Mouse (Mus musculus) stomach, embryonic 16.5 days (tissue): ENCODE measurements around the gene Dmrta2. TPM values are rescaled to one million over a fixed set of nuclear protein-coding genes. Genes with fewer than 3 reads are reported as not detected.

Experiments
- ATAC-seq: fragments of 200-750 bp; cut with Nextera tagmentation; 2 replicates; pipeline ENCODE4 v1.8.0; 2017; ENCODE audit warnings: moderate number of reproducible peaks, moderate TSS enrichment; ENCODE audit not compliant: insufficient read depth, low FRiP score
- H3K27ac ChIP-seq: fragments of 300-500 bp; sonication (generic); 2 replicates; pipeline ENCODE4 v1.5.1; 2014; ENCODE audit warnings: low read length
- H3K27me3 ChIP-seq: fragments of 300-500 bp; sonication (generic); 2 replicates; pipeline ENCODE4 v1.6.1; 2014; ENCODE audit warnings: low read length, control low read depth, mixed read lengths; ENCODE audit not compliant: control insufficient read depth, insufficient read depth
- H3K36me3 ChIP-seq: fragments of 300-500 bp; sonication (generic); 2 replicates; pipeline ENCODE4 v1.6.1; 2014; ENCODE audit warnings: low read length; ENCODE audit not compliant: control insufficient read depth, insufficient read depth
- H3K4me1 ChIP-seq: fragments of 300-500 bp; sonication (generic); 2 replicates; pipeline ENCODE4 v1.6.1; 2014; ENCODE audit warnings: low read length, control low read depth, mixed read lengths; ENCODE audit not compliant: control insufficient read depth, insufficient read depth
- H3K4me2 ChIP-seq: fragments of 300-500 bp; sonication (generic); 2 replicates; pipeline ENCODE4 v1.6.1; 2014; ENCODE audit warnings: low read depth, low read length, mixed read lengths
- H3K4me3 ChIP-seq: fragments of 300-500 bp; sonication (generic); replicated peaks from 2 replicates; pipeline ENCODE4 v1.5.1; 2014; ENCODE audit warnings: mild to moderate bottlenecking, low read length
- H3K9ac ChIP-seq: fragments of 300-500 bp; sonication (generic); 2 replicates; pipeline ENCODE4 v1.6.1; 2014; ENCODE audit warnings: low read length
- H3K9me3 ChIP-seq: fragments of 300-500 bp; sonication (generic); replicated peaks from 2 replicates; pipeline ENCODE4 v1.6.1; 2016; ENCODE audit warnings: low read length, control low read depth; ENCODE audit not compliant: control insufficient read depth
- WGBS: fragments of 180-500 bp; shearing (Covaris S2); extraction: QIAGEN DNeasy Blood & Tissue Kit; methylation state at CpG from one replicate; pipeline ENCODE4 v1.1.7; 2014; 5-methylcytosine and 5-hydroxymethylcytosine counted together
- polyA plus RNA-seq: library from polyadenylated mRNA; unstranded; fragments of >200 nt; fragmentation: Nextera tagmentation; extraction: Ambion mirVana; gene quantifications from 2 replicates; pipeline ENCODE4 v1.2.1, GENCODE M21; 2015

Gene Dmrta2
- polyA plus RNA-seq, 1 experiment from 2014 or later, result 0.09 TPM

DNA sequence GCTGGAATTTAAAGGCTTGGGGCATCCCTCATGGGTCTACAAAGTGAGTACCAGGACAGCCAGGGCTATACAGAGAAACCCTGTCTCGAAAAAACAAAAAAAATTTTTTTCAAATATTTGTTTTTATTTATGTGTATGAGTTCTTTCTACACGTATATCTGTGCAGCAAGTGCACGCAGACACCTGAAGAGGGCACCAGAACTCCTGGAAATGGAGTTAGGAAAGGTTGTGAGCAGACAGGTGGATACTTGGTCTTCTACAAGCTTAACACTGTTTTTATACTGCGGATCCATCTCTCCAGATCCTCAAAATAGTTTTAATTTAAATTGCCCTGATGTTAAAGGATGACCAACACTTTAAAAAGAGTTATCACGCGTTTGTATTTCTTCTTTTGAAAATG is 11.4 kb downstream of the Dmrta2 start:
- 34% methylated on average over 6 of the region's 6 CpGs for WGBS
- no peak for ATAC-seq
- H3K4me1 ChIP-seq, result no peaks in the 10 kb centered on the region
- H3K9ac ChIP-seq, result no peak overlapping the region
- peaks cover 63% of the 10 kb centered on the region for H3K27me3 ChIP-seq
- no peak overlapping the region for H3K4me3 ChIP-seq
- no peak overlapping the region for H3K4me2 ChIP-seq
- no peaks in the 10 kb centered on the region for H3K9me3 ChIP-seq
- H3K27ac ChIP-seq, result no peak overlapping the region
- H3K36me3 ChIP-seq, result no peaks in the 10 kb centered on the region

DNA sequence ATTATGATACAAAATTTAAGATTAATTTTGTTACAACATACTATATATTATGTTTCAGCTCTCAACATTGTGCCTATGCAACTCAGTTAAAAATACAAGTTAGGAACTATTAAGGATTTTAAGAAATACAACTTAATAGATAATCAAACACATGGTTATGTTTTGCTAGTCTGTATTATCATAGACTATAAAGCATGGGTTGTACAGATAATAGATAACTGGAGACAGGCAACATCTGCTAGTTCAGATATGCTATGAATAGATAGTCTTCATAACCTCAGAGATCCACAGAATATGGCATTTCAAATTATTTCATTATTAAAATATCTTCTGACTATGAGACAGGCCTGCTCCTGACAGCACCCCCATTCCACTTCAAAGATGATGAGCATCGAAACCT is 28.2 kb downstream of the Dmrta2 start:
- Histone ChIP-seq H3K27ac (no peak overlapping the region), H3K36me3 (no peaks in the 10 kb centered on the region), H3K9me3 (no peaks in the 10 kb centered on the region), H3K9ac (no peak overlapping the region), H3K27me3 (no peaks in the 10 kb centered on the region), H3K4me3 (no peak overlapping the region), H3K4me2 (no peak overlapping the region), H3K4me1 (no peaks in the 10 kb centered on the region)
- ATAC-seq, result no peak
- WGBS, result 95% methylated on average over 1 of the region's 1 CpGs

DNA sequence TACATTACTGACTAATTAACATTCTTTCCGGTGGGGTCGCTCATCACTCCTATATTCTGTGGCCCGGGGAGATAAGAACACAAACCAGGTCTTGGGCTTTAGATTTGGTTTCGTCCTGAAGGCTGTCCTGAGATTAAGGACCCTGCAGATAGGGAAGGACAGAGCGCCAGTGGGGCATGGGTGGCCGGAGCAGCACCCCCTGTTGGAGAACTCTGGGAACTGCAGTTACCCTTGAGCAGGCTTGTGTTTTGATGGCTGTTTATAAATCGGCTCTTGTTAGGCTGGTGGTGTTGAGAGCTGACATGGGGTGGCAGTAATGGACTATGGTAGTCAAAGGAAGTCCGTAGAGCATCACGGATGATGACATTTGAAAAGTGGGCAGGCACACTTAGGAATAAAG is 41.3 kb downstream of the Dmrta2 start:
- Histone ChIP-seq H3K9me3 (no peaks in the 10 kb centered on the region), H3K27me3 (peaks cover 9% of the 10 kb centered on the region; the same call in 1 of the 2 replicates), H3K4me3 (no peak overlapping the region), H3K36me3 (no peaks in the 10 kb centered on the region), H3K4me2 (no peak overlapping the region), H3K27ac (no peak overlapping the region), H3K9ac (no peak overlapping the region), H3K4me1 (no peaks in the 10 kb centered on the region)
- WGBS, result 39% methylated on average over 9 of the region's 9 CpGs
- ATAC-seq, result no peak

DNA sequence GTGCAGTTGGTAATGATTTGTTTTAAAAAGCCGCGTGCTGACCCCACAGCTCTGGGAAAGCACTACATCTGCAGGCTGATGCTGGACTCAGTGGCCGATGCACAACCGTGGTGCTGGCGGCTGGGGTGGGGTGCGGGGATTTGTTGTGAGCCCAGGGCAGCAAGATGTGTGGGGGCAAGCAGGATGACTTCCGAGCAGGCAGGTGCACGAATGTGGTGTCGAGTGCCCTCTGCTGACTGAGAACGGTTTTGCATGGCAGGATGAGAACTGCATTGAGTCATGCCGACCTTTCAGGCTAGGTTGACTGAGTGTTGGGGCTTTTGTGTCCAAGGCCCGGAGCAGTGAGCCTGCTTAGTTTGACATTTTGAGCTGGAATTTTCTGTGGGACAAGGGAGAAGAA is 42.4 kb downstream of the Dmrta2 start:
- no peaks in the 10 kb centered on the region for H3K4me1 ChIP-seq
- 13% methylated on average over 12 of the region's 12 CpGs for WGBS
- H3K27me3 ChIP-seq, result peaks cover 9% of the 10 kb centered on the region; the same call in 1 of the 2 replicates
- no peak overlapping the region for H3K9ac ChIP-seq
- ATAC-seq, result no peak; the same call in 1 of the 2 replicates
- no peaks in the 10 kb centered on the region for H3K9me3 ChIP-seq
- no peaks in the 10 kb centered on the region for H3K36me3 ChIP-seq
- H3K4me3 ChIP-seq, result no peak overlapping the region
- H3K4me2 ChIP-seq, result no peak overlapping the region
- no peak overlapping the region for H3K27ac ChIP-seq

DNA sequence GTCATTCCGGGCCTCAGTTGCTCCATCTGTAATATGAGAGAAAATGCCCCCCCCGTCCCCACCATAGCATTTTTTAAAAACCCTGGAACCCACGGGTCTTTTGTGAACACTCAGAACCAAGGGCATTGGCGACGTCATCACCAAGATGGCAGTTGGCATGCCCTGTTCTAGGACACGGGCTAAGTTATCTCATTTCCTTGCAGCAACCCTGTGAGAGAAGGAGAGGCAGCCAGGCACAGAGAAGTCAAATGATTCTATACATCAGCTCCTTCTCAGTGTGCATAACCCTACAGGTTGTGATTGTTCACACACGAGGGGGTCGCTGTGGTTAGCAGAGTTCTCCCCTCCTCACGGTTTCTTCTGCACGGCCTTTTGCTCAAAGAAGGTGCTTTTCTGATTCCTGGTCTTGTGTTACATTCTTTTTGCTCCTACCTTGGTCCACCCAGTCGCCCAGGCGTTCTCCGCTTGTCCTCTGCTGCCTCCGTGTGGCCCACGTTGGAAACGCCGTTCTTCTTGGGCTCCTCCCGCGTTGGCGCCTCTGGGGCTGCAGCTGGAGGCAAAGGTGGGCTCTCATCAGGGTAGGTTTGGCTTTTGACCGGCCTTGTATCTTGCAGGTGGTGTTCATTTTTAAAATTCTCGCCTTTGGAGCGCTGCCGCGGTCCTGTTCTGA is 44.2 kb downstream of the Dmrta2 start:
- Histone ChIP-seq H3K4me1 (no peaks in the 10 kb centered on the region), H3K4me2 (peak overlapping the region; percentile 31; the same call in 1 of the 2 replicates), H3K27me3 (peaks cover 9% of the 10 kb centered on the region; the same call in 1 of the 2 replicates), H3K9me3 (no peaks in the 10 kb centered on the region), H3K9ac (0 out of 2 replicates have a peak overlapping the region, but pooled peaks have one; percentile 9), H3K36me3 (no peaks in the 10 kb centered on the region), H3K27ac (no peak overlapping the region), H3K4me3 (no peak overlapping the region)
- ATAC-seq, result no peak
- 16% methylated on average over 25 of the region's 25 CpGs for WGBS

DNA sequence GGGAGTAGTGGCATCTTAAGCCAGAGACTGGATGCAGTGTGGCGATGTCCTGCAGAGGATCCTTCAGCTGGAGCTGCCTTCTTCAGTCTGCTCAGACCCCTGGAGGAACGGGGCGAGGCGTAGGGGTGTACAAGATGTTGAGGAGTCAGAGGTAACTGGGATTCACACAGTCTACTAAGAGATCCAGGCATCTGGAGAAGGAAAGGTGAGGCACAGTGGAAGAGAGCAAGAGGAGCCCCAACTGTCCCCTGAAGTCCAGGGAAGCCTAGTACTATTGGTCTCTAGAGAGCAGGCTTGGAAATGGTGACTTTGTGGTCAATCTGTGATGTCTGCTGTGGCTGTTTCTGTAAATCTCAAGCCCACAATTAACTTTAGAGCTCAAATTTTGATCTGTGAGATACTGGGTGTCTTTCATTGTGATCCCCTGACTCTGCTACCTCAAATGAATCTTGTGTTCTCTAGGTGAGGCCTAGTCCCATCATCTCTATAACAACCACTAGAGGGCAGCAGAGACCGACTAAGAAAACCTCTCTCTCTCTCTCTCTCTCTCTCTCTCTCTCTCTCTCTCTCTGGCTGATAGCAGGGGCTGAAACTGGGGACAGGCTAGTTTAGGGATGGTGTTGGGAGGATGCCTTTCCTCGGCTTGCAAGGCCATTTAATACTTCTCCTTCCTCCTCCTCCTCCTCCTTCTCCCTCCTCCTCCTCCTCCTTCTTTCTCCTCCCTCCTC is 50.8 kb downstream of the Dmrta2 start:
- no peaks in the 10 kb centered on the region for H3K27me3 ChIP-seq
- no peaks in the 10 kb centered on the region for H3K36me3 ChIP-seq
- no peak overlapping the region for H3K4me2 ChIP-seq
- H3K4me3 ChIP-seq, result no peak overlapping the region
- peak; percentile 57; the same call in 1 of the 2 replicates for ATAC-seq
- no peaks in the 10 kb centered on the region for H3K9me3 ChIP-seq
- H3K4me1 ChIP-seq, result no peaks in the 10 kb centered on the region
- H3K9ac ChIP-seq, result no peak overlapping the region
- WGBS, result 60% methylated on average over 6 of the region's 6 CpGs
- H3K27ac ChIP-seq, result no peak overlapping the region

DNA sequence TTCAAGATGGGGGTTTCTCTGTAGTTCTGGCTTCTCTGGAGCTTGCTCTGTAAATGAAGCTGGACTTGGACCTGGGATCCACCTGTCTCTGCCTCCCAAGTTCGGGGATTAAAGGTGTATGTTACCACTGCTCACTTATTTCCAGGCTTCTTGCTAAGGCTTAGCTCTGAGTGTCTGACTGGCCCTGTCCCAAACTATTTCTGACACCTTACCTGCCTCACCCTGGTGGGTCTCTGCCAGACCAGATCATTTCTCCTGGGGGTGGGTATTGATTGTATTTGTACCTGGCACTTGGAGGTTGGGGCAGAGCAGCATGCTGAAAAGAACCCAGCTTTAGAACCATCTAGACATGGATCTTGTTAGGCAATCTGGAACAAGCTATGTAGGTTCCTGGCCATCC is 51.6 kb downstream of the Dmrta2 start:
- 69% methylated on average over 1 of the region's 1 CpGs for WGBS
- Histone ChIP-seq H3K4me3 (no peak overlapping the region), H3K27me3 (no peaks in the 10 kb centered on the region)

More for the DNA sequence above, 51.6 kb downstream of the Dmrta2 start:
- Histone ChIP-seq H3K4me1 (no peaks in the 10 kb centered on the region), H3K27ac (no peak overlapping the region), H3K4me2 (no peak overlapping the region), H3K36me3 (no peaks in the 10 kb centered on the region), H3K9me3 (no peaks in the 10 kb centered on the region), H3K9ac (no peak overlapping the region)
- ATAC-seq, result no peak
